Mouse (Mus musculus): Measurements from ENCODE around the gene Gm5538. TPM values are rescaled to one million over a fixed set of nuclear protein-coding genes. Genes with fewer than 3 reads are reported as not detected.

Gene Gm5538
- not detected in 2 replicates for total RNA-seq (2015; ENCODE audit: low replicate concordance)
- not detected in 2 replicates for total RNA-seq (2017; ENCODE audit: low replicate concordance)

GRCm38 (mm10) chr3:59729490-59729889 is at the start of gene Gm5538:
Gene Gm5538 (plus strand): TSS chr3:59729790.
- ATAC-seq (replicated peaks; ENCODE audit: low FRiP score, poor library complexity, severe bottlenecking): no peak

- ATAC-seq (replicated peaks; ENCODE audit: low FRiP score, poor library complexity, severe bottlenecking): no peak
These were observed 32.2 kb upstream of the Gm5538 start for GRCm38 (mm10) chr3:59697391-59697790.

- ATAC-seq (replicated peaks; ENCODE audit: low FRiP score, poor library complexity, severe bottlenecking): no peak
These were observed 26.9 kb upstream of the Gm5538 start for GRCm38 (mm10) chr3:59702614-59703110.

GRCm38 (mm10) chr3:59739866-59740265 is 10.3 kb downstream of the Gm5538 start:
- no peak for ATAC-seq (replicated peaks; ENCODE audit: low FRiP score, poor library complexity, severe bottlenecking)

- ATAC-seq (replicated peaks; ENCODE audit: low FRiP score, poor library complexity, severe bottlenecking): no peak
These were observed 14.6 kb downstream of the Gm5538 start for GRCm38 (mm10) chr3:59744181-59744580.

Other genes starting within 250 kb of the Gm5538 start
- gene Gm8298, start 131.3 kb downstream of the Gm5538 start, total RNA-seq (2015; ENCODE audit: low replicate concordance): not detected in 2 replicates
- gene Gm8298, start 131.3 kb downstream of the Gm5538 start, total RNA-seq (2017; ENCODE audit: low replicate concordance): not detected in 2 replicates
- gene C130079G13Rik, start 195.4 kb downstream of the Gm5538 start, total RNA-seq (2015; ENCODE audit: low replicate concordance): not detected in 2 replicates
- gene C130079G13Rik, start 195.4 kb downstream of the Gm5538 start, total RNA-seq (2017; ENCODE audit: low replicate concordance): not detected in 2 replicates